Mouse (Mus musculus) adrenal gland, postnatal 25 days (tissue): ENCODE data around the gene Tmem235. TPM values are rescaled to one million over a fixed set of nuclear protein-coding genes. Genes with fewer than 3 reads are reported as not detected.

ENCODE experiments used
- DNase-seq: peaks from one replicate; pipeline ENCODE4 v3.0.0; 2021; ENCODE audit warnings: mixed read lengths
- total RNA-seq: library from RNA; stranded (reverse); gene quantifications from 2 replicates; pipeline ENCODE4 v1.2.3, GENCODE M21; 2021

Tmem235 gene
- total RNA-seq, 1 experiment from 2014 or later, result not detected

DNA sequence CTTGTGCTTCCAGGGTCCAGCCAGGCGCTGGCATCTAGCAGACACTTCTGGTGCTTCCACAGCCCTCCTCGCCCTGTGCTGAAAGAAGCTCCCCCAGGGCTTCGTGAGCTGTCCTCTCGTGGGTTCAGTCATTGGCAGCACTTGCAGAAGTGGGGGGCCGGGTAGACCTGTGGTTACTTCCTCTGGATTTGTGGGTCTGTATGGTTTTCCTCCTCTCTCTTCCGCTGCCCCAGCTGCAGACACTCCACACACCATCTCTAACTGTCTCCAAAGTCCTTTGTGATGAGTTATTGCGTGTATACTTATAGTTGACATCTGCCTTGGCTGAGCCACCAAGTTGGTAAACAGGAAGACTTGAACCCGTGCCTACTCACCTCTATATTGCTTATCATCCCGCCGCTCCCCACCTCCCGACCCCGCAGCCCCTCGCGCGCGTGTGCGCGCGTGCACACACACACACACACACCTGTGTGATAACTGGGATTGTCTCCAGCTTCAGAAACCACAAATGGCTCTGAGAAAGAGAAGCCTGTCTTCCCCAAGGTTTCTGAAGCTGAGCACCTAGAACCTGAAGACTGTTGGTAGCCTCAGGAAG is 31.1 kb downstream of the Tmem235 start:
- DNase-seq, result no peak

DNA sequence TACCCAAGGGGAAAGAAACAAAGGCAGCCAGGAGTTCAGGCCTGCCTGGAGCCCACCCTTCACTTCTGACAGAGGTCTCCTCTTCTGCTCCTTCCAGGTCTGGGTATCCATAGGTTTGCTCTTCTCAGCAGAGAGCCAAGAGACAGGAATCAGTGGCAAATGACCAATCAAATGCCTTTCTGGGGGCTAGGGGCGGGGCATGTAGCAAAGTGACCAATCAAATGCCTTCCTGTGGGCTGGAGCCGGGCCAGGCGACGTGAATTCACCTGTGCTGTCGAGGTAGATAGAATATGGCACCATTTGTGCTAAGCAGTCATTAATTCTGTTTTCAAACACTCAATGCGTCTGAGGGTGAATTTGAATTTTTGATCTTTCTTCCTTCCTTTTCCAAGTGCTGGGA is 31.6 kb downstream of the Tmem235 start:
- no peak for DNase-seq

- DNase-seq, result no peak
Measured at GRCm38 (mm10) chr11:117894676-117895075, 34.1 kb downstream of the Tmem235 start.

- DNase-seq, result no peak
Measured at GRCm38 (mm10) chr11:117896533-117896932, 36.0 kb downstream of the Tmem235 start.

GRCm38 (mm10) chr11:117902282-117902681 is 41.7 kb downstream of the Tmem235 start:
- DNase-seq, result no peak

GRCm38 (mm10) chr11:117904442-117904841 is 43.9 kb downstream of the Tmem235 start:
- no peak for DNase-seq

DNA sequence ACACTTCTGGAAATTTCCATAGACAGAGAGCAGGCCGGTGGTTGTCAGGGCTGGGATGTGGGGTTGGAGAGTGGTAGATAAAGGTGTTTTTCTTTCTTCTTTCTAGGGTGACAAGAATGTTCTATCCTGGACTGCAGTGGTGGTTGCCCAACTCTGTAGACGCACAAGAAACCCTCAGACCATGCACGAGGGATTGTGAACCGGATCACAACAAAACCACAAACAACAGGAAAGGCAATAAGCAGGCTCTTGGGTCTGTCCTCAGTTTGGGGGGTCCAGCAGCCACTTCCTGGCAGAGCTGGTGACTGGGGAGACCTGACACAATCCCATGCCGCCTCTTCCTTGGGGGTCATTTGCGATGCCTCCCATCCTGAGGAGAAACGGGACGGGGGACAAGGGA is 48.8 kb downstream of the Tmem235 start:
- DNase-seq, result no peak

GRCm38 (mm10) chr11:117912684-117913352 is 52.3 kb downstream of the Tmem235 start:
- peak; percentile 89 for DNase-seq

DNA sequence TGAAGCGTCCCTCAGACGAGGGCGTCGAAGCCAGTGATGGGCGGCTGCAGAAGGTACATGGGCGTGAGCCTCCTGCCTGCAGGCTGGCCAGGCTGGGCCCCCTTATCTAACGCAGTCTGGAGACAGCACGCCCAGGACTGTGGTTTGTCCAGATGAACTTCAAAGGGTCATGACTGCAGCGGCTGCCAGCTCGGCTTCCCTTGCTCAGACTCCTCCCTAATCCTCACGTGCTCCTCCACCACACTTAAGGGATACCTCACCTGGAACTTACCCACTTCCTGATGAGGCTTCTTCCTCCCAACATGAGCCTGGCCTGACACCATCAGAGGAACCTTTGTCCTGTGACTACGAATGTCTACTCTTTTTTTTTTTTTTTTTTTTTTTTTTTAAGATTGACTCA is 54.0 kb downstream of the Tmem235 start:
- no peak for DNase-seq

Other genes starting within 250 kb of the Tmem235 start
- 24.1 and 29.4 TPM in 2 replicates for gene Tnrc6c, start 206.5 kb upstream of the Tmem235 start, total RNA-seq
- gene Tmc8, start 78.7 kb upstream of the Tmem235 start, total RNA-seq, result 3.1 and 4.6 TPM in 2 replicates
- gene Tmc6, start 78.6 kb upstream of the Tmem235 start, total RNA-seq, result 31.9 and 43.5 TPM in 2 replicates
- not detected in 2 replicates for gene 6030468B19Rik, start 63.1 kb upstream of the Tmem235 start, total RNA-seq
- 1.00 and 1.8 TPM in 2 replicates for gene Gm20708, start 51.1 kb upstream of the Tmem235 start, total RNA-seq
- gene Syngr2, start 51.1 kb upstream of the Tmem235 start, total RNA-seq, result 98.3 and 108 TPM in 2 replicates
- gene Afmid, start 34.8 kb upstream of the Tmem235 start, total RNA-seq, result 10.1 and 13.2 TPM in 2 replicates
- gene Tk1, start 34.7 kb upstream of the Tmem235 start, total RNA-seq, result 14.3 and 18.4 TPM in 2 replicates
- gene Birc5, start 11.5 kb upstream of the Tmem235 start, total RNA-seq, result 5.2 and 8.5 TPM in 2 replicates
- gene Tha1, start 12.7 kb downstream of the Tmem235 start, total RNA-seq, result 14.8 and 16.7 TPM in 2 replicates
- gene Socs3, start 109.3 kb downstream of the Tmem235 start, total RNA-seq, result 8.8 and 9.0 TPM in 2 replicates
- 58.9 and 60.0 TPM in 2 replicates for gene Pgs1, start 125.5 kb downstream of the Tmem235 start, total RNA-seq